Mouse (Mus musculus) liver, adult 2 months (tissue): ENCODE data around the gene Anxa3.

Experiments
- CTCF ChIP-seq: fragments of 200-500 bp; IDR thresholded peaks from 2 replicates; pipeline ENCODE4 v1.5.1; 2011; ENCODE audit warnings: low read depth, low read length, control low read depth
- POLR2A ChIP-seq: fragments of 200-500 bp; IDR thresholded peaks from 2 replicates; pipeline ENCODE4 v1.6.1; 2011; ENCODE audit warnings: low read length, control low read depth; ENCODE audit not compliant: insufficient read depth; ENCODE audit errors: extremely low read depth

DNA sequence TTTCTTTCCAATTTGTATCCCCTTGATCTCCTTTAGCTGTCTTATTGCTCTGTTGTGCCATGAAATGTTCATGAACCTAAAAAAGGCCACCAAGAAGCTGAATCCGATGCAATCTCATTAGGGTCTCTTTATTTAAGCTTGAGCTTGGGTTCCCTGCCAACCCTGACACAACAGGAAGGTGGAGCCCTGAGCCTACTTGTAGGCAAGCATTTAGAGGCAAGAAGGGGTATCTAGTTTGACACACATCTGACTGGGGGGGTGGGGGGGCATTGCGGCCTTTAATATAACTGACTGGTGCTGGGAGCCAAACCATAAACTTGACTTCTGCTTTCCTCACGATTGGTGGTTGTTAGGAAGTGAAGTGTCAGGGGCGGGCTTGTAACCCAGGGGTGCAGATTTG lies 74.0 kb downstream of the Anxa3 start:
- no peak for TF ChIP-seq POLR2A
- TF ChIP-seq CTCF, result no peak
